Mouse (Mus musculus) spleen, postnatal 10 days (tissue): ENCODE measurements around the gene Dlk1.
A peak's percentile ranks its signal among the peaks of the same experiment; 100 is the strongest.
"Not testable (repeated sequence)": the region's sequence is repeated elsewhere in the genome, so short reads cannot be mapped to it uniquely, and the experiment has no call there.

Experiments
- DNase-seq, 2 experiments: peaks; one replicate each; pipeline ENCODE4 v3.0.0; 2021 to 2022; ENCODE audit warnings: low spot score in 2 of 2

Dlk1 gene

DNA sequence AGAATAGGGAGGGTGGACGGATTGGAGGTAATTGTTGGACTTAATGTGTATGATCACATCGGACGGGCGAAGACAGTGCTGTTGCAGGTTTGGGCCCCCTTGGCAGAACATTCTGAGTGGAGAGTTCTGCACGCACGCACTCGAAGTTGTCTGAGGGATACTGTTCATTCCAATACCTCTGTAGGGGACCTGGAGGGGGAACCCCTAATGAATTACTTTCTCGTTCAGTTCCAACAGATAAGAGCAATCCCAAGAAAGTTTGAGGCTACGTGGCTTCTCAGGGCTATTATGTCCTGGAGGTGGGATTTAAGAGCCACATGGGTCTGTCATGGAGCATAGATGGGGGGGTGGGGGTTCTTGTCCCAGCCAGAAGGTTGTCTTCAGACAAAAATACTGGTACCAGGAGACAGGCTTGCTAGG lies 21.6 kb downstream of the Dlk1 start:
- peak in 1 of 2 experiments; percentile 6 for DNase-seq

DNA sequence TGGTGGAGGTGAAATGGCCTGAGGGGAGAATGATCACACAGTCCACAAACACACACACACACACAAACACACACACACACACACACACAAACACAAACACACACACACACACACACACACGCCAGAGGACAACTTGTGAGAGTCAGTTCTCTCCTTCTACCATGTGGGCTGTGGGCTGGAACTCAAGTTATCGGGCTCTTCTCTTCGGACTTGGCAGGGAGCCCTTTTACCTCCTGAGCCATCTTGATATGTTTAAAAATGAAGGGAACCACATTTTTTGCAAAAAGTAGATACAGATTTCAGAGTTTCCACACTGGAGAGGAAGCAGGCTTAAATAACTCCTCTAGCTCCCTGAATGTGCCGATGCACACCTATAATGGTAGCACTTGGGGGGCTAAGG lies 22.9 kb downstream of the Dlk1 start:
- DNase-seq: peak in 1 of 2 experiments; percentile 10

DNA sequence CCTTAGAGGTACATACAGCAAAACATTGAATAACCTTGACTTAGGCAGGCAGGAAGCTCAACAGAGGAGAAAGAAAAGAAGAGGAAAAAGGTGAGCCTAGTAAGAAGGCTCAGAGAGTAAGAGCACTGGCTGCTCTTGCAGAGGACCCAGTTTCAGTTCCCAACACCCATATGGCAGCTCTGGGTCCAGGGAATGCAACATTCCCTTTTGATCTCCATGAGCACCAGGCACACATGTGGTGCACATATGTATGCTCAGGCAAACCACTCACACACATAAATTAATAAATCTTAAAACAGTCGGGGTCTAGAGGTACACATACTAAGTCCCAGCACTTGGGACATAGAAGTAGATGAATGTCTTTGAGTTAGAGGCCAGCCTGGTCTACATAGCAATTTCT lies 33.9 kb downstream of the Dlk1 start:
- DNase-seq: not testable (repeated sequence)

DNA sequence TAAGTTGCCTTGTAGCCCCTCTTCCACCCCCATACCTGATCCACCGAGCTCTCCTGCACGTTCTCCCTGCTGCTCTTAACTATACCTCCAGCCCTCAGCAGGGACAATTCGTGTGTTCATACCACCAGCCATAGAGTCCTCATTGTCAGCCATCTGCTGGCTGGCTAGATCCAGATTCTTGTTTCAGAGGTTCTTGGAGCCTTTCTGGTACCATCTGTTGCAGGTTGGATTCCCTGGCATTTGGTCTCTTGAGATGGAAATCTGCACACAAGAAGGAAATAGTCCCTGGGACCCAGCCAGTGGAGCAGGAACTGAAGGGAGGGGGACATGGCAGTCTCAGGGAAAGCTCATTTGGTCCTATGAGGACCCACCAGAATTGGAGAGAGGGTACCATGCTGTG lies 39.1 kb downstream of the Dlk1 start:
- DNase-seq: no peak

GRCm38 (mm10) chr12:109493381-109493780 lies 40.8 kb downstream of the Dlk1 start:
- DNase-seq: no peak

DNA sequence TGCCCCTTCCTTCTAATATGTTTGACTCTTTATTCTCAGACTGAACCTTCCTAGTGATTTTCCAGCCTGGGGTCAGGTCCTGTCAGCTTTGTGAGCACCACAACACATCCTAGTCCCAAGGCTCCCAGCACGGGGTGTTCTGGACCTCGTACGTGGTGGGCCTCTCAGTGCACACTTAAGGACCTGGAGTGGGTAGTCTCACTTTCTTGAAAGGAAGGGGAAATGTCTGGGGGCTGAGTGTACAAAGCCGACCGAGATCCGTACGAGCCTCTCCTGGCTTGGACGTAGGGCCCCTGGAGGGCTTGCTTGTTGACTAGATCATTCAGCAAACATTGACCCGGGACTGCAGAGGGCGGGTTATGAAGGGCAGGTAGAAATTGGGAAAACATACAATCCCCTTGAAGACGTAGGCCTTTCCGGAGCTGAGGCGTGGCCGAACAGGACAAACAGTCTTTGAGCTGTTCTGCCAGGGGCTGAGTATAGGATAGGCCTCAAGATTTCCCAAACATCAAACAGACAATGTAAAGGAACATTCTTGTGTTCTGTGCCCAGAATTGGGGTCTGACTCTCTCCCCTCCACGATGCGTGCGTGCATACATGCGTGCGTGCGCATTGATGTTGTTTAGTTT lies 42.5 kb downstream of the Dlk1 start:
- DNase-seq: no peak

- DNase-seq: peak in 1 of 2 experiments; percentile 8
These were observed 43.8 kb downstream of the Dlk1 start for GRCm38 (mm10) chr12:109496397-109496796.

- DNase-seq: peak in 1 of 2 experiments; percentile 2
These were observed 48.4 kb downstream of the Dlk1 start for GRCm38 (mm10) chr12:109500992-109501391.

GRCm38 (mm10) chr12:109502360-109503040 lies 49.9 kb downstream of the Dlk1 start:
- DNase-seq: no peak

GRCm38 (mm10) chr12:109507693-109508092 lies 55.1 kb downstream of the Dlk1 start:
- DNase-seq: no peak

GRCm38 (mm10) chr12:109508495-109509454 lies 56.2 kb downstream of the Dlk1 start:
- DNase-seq: no peak

DNA sequence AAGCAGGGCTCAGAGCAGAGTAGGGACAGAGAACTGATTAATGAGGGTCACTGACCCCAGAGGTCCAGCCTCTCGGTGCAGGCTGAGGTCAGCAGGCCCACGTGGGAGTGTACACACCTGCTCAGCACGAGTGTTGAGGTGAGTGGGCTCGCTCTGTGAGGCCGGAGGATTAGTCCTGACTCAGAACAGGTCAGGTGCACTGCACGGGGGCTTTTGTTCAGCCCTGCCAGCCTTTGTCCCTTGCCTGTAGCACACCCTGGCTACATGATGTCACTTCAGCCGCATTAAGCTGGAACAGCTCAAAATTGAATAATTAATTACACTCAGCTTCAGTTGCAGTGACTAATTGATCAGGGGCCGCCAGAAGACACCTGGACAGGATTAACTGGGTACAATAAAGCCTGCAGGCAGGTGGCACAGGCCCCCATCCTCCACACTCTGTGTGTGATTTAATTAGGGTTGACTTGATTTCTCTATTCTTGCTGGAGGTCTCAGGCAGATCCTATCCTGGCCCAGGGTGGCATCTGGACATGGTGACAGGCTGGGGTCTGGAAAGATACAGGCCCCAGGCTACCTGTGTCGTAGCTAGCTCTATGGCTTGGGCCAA lies 57.0 kb downstream of the Dlk1 start:
- DNase-seq: no peak

DNA sequence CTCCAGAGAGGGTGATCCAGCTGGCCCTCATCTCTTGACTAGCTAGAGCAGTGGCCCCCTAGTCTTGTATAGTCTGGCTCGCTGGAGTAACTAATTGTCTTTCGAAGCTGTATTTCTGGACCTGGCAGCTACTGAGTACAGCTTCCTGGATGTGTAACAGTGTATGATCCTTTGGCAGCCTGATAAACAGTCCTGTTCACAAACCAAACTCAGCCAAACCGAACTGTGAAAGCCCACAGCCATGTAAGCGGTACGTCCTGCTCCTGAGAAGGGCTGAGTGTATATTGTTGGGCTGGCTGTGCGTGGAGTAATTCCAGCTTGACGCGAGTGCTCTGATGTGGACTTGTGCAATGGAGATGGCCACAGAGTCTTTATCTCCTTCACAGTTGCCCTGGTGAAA lies 57.6 kb downstream of the Dlk1 start:
- no peak for DNase-seq

DNA sequence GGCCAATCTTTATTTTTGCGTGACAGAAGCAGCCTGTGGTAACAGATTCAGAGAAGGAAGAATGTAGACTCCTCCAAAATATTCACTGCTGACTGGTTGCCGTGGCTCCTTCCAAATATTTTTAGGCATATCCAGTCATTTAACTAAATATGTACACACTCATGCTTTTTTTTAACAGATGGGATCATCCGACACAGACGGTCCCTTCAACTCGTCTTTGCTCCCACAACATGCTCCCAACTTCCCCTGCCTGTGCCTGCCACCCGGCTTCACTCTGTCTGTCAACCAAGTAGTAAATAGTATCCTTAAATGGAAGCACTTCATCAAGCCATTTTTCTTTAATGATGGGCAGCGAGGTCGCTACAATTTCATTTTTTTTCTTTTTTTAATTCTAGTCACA lies 58.8 kb downstream of the Dlk1 start:
- DNase-seq: no peak

- DNase-seq: no peak
These were observed 59.7 kb downstream of the Dlk1 start for GRCm38 (mm10) chr12:109512151-109512907.
